Mouse (Mus musculus) c-Kit-positive CD71-positive TER-119-positive erythroid progenitor cells, embryonic 14.5 days (primary cell): Measurements from ENCODE around the gene Ccdc85c.

ENCODE experiments used
- DNase-seq: peaks from one replicate; pipeline ENCODE4 v3.0.0-alpha.2; 2013; ENCODE audit warnings: low spot score

The Ccdc85c gene

GRCm38 (mm10) chr12:108268970-108269369 is 6.3 kb downstream of the Ccdc85c start:
- no peak for DNase-seq

DNA sequence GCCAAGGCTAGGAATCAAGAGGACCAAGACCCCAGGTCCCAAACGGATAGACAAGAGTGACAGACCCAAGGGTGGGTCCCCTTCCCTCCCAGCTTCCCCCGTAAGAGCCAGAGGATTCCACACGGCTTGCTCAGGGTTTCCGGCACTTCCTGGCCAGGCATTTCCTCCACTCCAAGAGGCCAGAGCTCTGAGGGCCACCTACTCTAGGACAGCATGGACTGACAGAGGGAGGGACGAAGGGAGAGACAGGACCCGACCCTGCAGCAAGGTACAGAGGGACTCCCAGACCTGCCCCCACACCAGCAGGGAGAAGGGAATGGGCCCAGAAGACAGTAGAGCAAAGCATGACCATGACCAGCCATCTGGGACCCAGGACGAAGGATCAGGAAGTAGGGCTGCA is 7.6 kb downstream of the Ccdc85c start:
- DNase-seq = no peak

DNA sequence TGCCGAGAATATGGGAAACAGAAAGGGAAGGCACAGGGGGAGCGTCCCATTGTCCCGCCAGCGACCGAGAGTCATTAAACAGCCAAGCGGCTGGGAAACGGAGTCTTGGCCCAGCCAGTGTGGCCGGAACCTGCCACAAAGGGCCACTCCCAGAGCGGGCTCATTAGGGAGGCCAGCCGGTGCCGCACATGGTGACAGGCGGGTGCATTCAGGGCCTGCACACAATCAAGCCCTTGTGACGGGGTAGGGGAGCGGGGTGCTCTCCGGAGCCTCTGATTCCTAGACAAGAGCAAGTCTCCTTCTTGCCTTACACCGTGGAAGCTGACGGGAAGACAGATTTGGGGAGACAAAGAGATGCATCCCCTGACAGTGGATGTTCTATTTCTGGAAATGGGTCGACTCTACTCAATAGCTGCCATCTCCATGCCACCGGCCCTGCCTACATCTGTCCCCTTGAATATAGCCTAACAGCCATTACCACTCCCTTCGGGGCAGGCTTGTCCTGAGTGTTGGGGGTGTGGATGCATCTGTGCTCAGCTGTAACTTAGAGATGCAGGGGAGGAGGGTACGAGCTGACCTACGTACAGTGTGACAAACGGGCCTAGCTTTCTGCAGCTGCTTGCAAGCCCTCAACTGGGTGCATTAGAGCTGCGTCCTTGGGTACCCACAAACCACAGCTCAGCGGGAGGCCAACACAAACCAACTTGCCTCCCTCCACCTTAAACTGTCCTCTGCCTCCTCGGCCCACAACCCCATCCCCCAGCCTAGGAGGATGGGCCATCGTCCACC is 9.2 kb downstream of the Ccdc85c start:
- DNase-seq = no peak

GRCm38 (mm10) chr12:108264918-108265317 is 10.3 kb downstream of the Ccdc85c start:
- no peak for DNase-seq

DNA sequence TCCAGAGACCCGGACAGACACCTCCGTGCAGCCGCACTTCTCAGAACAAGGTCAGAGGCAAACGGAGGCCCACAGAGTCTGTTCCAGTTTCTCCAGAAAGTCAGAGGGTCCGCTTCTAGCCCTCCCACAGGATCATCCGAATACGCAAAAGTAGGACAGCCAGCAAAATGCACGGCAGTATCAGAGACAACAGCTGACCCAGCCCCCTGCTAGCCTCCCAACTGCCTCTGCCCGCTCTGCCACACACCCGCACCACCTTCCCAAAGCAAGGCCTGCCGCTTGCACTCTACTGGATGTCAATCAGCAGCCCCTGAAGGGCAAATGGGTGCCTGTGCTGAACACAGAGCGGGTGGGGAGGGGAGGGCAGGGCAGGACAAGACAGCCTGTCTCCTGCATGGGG is 14.3 kb downstream of the Ccdc85c start:
- DNase-seq = no peak

DNA sequence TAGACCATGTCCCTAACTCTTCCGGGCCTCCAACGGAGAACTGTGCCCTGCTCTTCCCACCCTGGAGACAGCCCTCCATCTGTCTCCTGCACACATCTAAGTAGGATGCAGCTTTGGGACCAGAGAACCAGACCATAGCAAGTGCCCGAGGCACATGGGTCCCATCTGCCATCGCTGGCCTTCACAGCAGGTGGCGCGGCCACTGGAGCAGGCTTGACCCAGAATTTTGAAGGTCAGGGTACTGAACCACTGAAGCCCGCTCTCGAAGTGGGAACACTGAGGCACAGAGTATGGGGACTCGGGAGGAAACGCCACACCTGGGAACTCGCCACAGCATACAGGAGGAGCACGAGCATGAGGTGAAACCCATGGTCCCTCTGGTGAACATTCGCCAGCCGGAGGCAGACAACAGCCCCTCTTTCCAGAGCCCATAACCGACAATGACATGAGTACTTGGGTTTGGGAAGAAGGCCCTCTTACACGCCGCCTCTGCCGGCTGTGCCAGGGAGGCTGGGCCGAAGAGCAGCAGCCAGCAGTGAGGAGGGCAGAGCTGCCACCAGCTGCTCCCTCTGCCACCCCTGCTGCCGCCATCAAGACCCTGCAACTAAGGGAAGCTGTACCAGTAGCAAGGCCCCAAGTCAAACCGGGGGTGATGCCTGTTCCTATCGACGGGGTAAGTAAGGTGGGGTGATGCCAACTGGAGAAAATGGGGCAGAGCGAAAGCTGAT is 15.7 kb downstream of the Ccdc85c start:
- DNase-seq = no peak

GRCm38 (mm10) chr12:108256734-108257133 is 18.5 kb downstream of the Ccdc85c start:
- DNase-seq = no peak

- no peak for DNase-seq
These were observed 19.3 kb downstream of the Ccdc85c start for GRCm38 (mm10) chr12:108255960-108256359.

DNA sequence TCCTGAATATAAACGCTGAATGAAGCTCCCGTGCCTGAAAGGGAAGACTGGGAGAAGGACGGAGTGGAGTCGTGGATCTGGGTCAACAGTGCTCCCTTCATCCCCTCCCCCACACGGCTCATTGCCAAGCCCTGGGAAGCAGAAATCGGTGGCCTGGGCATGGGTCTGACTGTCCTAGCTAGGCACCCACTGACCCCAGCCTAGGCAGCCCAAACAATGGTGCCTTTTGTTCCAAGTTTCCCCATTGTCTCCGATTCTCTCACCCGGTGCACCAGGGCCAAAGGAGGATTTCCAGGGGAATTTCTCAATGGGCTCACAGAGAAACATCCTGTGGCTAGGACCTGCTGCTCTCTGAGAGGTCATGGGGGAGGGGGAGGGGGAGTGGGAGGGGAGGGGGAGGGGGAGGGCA is 19.7 kb downstream of the Ccdc85c start:
- DNase-seq = no peak

- no peak for DNase-seq
These were observed 22.2 kb downstream of the Ccdc85c start for GRCm38 (mm10) chr12:108253042-108253441.

DNA sequence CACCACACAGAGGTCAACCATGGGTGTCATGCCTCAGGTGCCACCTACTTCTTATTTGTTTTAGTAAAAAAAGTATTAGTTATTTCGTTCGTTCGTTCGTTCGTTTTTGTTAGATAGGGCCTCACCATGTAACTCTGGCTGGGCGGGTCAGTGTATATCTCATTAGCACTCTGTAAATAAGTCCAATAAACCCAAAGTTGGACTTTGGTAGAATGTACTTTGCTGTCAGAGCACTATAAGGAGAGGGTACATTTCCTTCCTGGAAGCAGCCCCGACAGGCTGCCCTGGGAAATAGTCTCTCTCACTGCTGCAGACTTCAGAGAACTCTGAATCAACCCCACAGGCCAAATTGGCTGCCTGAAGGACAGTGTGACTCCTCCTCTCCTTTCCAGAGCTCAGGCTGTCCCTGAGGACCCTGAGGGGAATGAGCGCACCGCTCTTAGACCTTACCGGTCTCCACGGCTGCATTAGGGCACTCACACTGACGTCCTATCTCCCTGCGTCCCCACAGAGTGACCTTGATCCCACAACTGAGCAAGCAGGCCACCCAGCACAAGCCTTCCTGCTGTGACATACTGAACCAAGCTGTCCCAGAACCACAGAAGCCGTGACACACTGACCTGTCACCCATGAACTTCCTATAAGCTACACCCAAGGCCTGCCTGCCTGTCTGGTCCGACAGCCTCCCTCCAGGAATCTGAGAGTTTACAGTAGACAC is 23.2 kb downstream of the Ccdc85c start:
- no peak for DNase-seq

DNA sequence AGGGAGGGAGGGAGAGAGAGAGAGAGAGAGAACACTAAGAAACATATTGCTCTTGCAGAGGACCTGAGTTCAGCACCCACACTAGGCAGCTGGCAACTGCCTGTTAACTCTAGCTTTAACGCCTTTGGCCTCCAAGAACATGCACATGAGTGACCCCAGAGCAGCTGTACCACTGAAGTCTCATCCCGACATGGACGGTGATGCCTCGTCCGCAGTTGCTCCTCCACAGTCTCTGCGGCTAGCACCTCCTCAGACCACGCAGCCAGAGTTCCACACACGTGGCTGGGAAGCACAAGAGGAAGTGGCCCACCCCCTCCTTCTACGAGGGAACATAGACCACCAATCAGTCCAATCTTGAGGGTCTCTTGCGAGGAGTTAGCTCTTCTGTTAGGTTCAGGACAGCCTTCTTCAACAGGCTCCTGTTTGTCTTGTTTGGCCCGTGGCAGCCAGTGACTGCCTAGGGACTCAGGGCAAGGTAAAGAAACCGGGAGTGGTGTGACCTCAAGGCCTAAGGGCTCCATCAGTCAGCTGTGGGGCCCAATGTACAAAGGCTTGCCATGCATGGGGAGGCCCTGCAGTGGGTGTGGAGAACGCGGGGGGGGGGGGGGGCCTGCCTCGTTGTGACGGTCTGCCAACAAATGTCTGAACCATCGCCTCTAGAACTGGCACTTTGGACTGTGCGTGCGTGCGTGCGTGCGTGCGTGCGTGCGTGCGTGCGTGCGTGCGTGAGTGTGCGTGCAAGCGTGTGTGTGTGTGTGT is 24.0 kb downstream of the Ccdc85c start:
- DNase-seq = no peak

- no peak for DNase-seq
These were observed 25.7 kb downstream of the Ccdc85c start for GRCm38 (mm10) chr12:108249522-108249921.

- no peak for DNase-seq
These were observed 26.2 kb downstream of the Ccdc85c start for GRCm38 (mm10) chr12:108249019-108249418.

- no peak for DNase-seq
These were observed 28.3 kb downstream of the Ccdc85c start for GRCm38 (mm10) chr12:108246759-108247500.

GRCm38 (mm10) chr12:108245579-108245978 is 29.6 kb downstream of the Ccdc85c start:
- no peak for DNase-seq

DNA sequence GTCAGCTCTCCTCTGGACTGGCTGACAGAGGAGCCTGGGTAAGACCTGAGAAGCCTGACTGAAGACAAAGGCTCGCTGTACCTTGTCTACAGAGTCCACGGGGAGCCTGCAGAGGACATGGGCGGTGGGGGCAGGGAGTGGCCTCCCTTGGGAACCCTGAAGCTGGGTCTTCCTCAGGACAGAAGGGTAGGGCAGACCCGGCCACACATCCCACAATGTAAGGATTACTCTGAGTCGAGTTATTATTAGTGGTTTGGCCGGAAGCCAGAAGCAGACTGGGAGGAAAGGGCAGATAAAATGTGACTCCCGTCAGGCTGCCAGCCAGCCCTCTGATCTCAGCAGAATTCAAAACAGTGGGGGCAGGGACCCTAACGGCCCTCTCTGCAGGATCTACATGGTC is 30.4 kb downstream of the Ccdc85c start:
- no peak for DNase-seq

- DNase-seq = no peak
These were observed 32.9 kb downstream of the Ccdc85c start for GRCm38 (mm10) chr12:108242243-108242745.

DNA sequence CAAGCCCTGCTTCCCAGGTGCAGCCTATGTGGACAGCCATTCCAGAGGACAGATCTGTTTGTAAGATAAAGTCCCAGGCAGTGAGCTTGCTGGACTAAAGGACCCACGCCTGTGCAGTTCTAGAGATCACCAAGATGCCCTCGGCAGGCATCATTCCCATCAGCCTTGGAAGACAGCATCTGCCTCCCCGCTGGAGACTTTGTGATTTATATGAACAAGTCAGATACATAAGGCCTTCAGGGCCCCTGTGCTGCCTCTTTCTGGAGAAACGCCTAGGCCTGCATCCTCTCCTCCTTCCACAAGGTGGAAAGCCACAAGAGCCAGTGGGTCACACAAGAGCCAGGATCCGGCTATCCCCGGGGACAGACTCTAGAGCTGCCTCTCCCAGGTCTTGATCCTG is 33.6 kb downstream of the Ccdc85c start:
- DNase-seq = no peak

DNA sequence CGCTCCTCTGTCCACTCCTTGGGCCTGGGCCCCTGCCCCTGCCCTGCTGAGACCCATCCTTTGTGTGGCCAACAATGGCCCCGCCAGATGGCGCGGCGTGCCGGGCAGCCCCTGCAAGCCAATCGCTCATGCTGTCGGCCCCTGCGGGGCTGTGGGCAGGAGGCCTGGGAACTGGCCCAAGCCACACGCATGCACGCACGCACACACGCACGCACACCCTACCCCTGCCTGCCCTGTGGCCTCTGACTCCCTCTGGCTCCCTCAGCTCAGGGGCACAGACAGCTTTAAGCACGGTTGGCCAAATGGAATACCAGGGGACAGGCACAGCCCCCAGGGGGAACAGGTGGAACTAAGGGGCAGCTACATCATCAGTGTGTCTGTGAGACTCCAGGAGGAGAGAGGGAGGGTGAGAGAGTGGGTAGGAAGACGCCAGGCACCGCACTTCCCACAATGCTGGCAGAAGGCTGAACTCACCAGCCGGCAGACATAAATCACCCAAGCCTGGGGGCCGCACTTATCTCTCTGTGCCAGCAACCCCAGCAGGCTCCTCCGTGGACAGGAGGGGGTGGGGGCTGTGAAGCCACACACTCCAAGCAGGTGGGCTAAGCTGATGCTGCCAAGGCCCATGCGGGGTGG is 34.2 kb downstream of the Ccdc85c start:
- DNase-seq = no peak
